Mouse (Mus musculus) hindbrain, embryonic 15.5 days (tissue): ENCODE data around the gene Syce1l. TPM values are rescaled to one million over a fixed set of nuclear protein-coding genes. Genes with fewer than 3 reads are reported as not detected.

Experiments
- ATAC-seq: fragments of 200-750 bp; cut with Nextera tagmentation; 2 replicates; pipeline ENCODE4 v1.8.0; 2017; ENCODE audit warnings: low read depth, moderate number of reproducible peaks, moderate TSS enrichment; ENCODE audit not compliant: low FRiP score
- H3K27ac ChIP-seq: fragments of 300-500 bp; sonication (generic); replicated peaks from 2 replicates; pipeline ENCODE4 v1.5.1; 2015; ENCODE audit warnings: mild to moderate bottlenecking, inconsistent platforms
- H3K27me3 ChIP-seq: fragments of 300-500 bp; sonication (generic); 2 replicates; pipeline ENCODE4 v1.6.1; 2015; ENCODE audit warnings: control low read depth, inconsistent platforms
- H3K36me3 ChIP-seq: fragments of 300-500 bp; sonication (generic); 2 replicates; pipeline ENCODE4 v1.6.1; 2015; ENCODE audit warnings: control low read depth, inconsistent platforms
- H3K4me1 ChIP-seq: fragments of 300-500 bp; sonication (generic); replicated peaks from 2 replicates; pipeline ENCODE4 v1.6.1; 2015; ENCODE audit warnings: control low read depth, inconsistent platforms
- H3K4me2 ChIP-seq: fragments of 300-500 bp; sonication (generic); 2 replicates; pipeline ENCODE4 v1.6.1; 2015; ENCODE audit warnings: moderate library complexity, mild to moderate bottlenecking, inconsistent platforms
- H3K4me3 ChIP-seq: fragments of 300-500 bp; sonication (generic); 2 replicates; pipeline ENCODE4 v1.5.1; 2015; ENCODE audit warnings: mild to moderate bottlenecking, inconsistent platforms
- H3K9ac ChIP-seq: fragments of 300-500 bp; sonication (generic); 2 replicates; pipeline ENCODE4 v1.6.1; 2015; ENCODE audit warnings: inconsistent platforms
- H3K9me3 ChIP-seq: fragments of 300-500 bp; sonication (generic); 2 replicates; pipeline ENCODE4 v1.6.1; 2016; ENCODE audit warnings: control low read depth, inconsistent platforms
- WGBS: fragments of 180-500 bp; shearing (Covaris S2); methylation state at CpG from one replicate; pipeline ENCODE4 v1.1.7; 2015; 5-methylcytosine and 5-hydroxymethylcytosine counted together
- polyA plus RNA-seq: library from polyadenylated mRNA; unstranded; fragments of >200 nt; fragmentation: Nextera tagmentation; extraction: Ambion mirVana; gene quantifications from 2 replicates; pipeline ENCODE4 v1.2.1, GENCODE M21; 2015

Gene Syce1l
- polyA plus RNA-seq, 1 experiment from 2014 or later = 0.21 TPM

- no peak overlapping the region for H3K4me2 ChIP-seq
- no peak overlapping the region for H3K9ac ChIP-seq
- H3K4me1 ChIP-seq = no peaks in the 10 kb centered on the region
- no peak overlapping the region for H3K4me3 ChIP-seq
- 70% methylated on average over 2 of the region's 2 CpGs for WGBS
- no peaks in the 10 kb centered on the region for H3K9me3 ChIP-seq
- no peaks in the 10 kb centered on the region for H3K36me3 ChIP-seq
- ATAC-seq = no peak
- H3K27me3 ChIP-seq = no peaks in the 10 kb centered on the region
- H3K27ac ChIP-seq = no peak overlapping the region
Observed at GRCm38 (mm10) chr8:113675281-113675680, 32.3 kb downstream of the Syce1l start.

- Histone ChIP-seq H3K27ac (no peak overlapping the region), H3K36me3 (no peaks in the 10 kb centered on the region), H3K4me2 (no peak overlapping the region), H3K9ac (no peak overlapping the region), H3K4me1 (no peaks in the 10 kb centered on the region), H3K9me3 (no peaks in the 10 kb centered on the region), H3K4me3 (no peak overlapping the region), H3K27me3 (no peaks in the 10 kb centered on the region)
- WGBS = 93% methylated on average over 1 of the region's 1 CpGs
- no peak for ATAC-seq
Observed at GRCm38 (mm10) chr8:113676811-113677210, 33.8 kb downstream of the Syce1l start.

DNA sequence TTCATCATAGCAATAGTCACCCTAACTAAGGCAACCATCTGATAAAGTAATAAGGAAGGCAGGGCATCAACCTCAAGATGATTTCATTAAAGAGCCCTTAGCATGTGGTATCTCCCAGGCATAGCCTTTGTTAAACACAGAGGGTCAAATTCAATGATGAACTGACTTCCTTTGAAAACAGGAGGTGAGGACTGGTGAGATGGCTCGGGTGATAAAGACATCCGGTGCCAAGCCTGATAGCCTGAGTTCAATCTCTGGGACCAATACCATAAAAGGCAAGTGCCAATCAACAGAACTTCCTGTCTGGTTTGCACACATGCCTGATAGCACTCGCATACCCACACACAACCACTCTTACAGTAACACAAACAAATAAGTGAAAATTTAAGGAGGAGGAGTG lies 36.3 kb downstream of the Syce1l start:
- Histone ChIP-seq H3K4me3 (no peak overlapping the region), H3K4me2 (no peak overlapping the region), H3K9ac (no peak overlapping the region), H3K4me1 (no peaks in the 10 kb centered on the region), H3K9me3 (0 out of 2 replicates have a peak, but pooled peaks cover 2% of the 10 kb centered on the region), H3K27ac (no peak overlapping the region), H3K27me3 (no peaks in the 10 kb centered on the region), H3K36me3 (no peaks in the 10 kb centered on the region)
- ATAC-seq = no peak
- WGBS = 80% methylated on average over 3 of the region's 3 CpGs

DNA sequence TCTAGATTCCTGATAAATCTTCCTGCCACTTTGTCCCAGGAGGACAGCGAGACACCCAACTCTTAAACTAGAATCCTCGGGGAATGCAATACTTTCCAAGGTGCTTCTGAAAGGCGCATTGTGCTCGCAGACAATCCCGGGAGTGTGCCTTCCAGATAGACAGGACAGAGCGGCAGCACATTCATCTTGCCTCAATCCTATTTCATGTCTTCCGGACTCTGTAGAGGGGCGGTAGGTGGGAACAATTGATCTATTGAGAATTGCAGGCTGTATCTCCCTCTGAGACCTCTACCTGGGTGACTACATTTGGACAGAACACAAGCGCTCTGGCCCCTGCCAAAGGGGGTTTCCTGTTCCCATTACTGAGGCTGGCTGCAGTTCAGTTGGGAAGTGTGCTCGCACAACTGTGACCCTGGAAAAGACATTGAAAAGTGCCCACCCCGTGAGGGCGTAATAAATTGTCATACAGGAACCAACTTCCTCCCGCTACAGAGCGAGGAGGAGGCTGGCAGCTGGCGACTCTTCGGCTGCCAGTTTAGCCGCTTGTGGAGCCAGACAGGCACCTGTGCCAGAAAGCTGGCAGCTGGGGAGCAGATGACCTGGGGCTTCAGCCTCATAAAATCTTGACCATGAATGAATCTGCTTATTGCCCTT lies 45.0 kb downstream of the Syce1l start:
- 0 out of 2 replicates have a peak, but pooled peaks cover 3% of the 10 kb centered on the region for H3K9me3 ChIP-seq
- no peak overlapping the region for H3K27ac ChIP-seq
- no peak overlapping the region for H3K9ac ChIP-seq
- H3K4me2 ChIP-seq = no peak overlapping the region
- H3K4me3 ChIP-seq = no peak overlapping the region
- 67% methylated on average over 17 of the region's 17 CpGs for WGBS
- peaks cover 11% of the 10 kb centered on the region for H3K4me1 ChIP-seq
- H3K27me3 ChIP-seq = no peaks in the 10 kb centered on the region
- peak; percentile 54 for ATAC-seq
- H3K36me3 ChIP-seq = no peaks in the 10 kb centered on the region

GRCm38 (mm10) chr8:113688543-113688915 lies 45.5 kb downstream of the Syce1l start:
- Histone ChIP-seq H3K9ac (no peak overlapping the region), H3K27ac (no peak overlapping the region), H3K27me3 (no peaks in the 10 kb centered on the region), H3K9me3 (0 out of 2 replicates have a peak, but pooled peaks cover 3% of the 10 kb centered on the region), H3K36me3 (no peaks in the 10 kb centered on the region), H3K4me1 (peaks cover 11% of the 10 kb centered on the region), H3K4me3 (no peak overlapping the region), H3K4me2 (no peak overlapping the region)
- ATAC-seq = no peak
- 82% methylated on average over 8 of the region's 8 CpGs for WGBS

- H3K36me3 ChIP-seq = no peaks in the 10 kb centered on the region
- peaks cover 11% of the 10 kb centered on the region for H3K4me1 ChIP-seq
- H3K27me3 ChIP-seq = no peaks in the 10 kb centered on the region
- no peaks in the 10 kb centered on the region for H3K9me3 ChIP-seq
- no peak overlapping the region for H3K9ac ChIP-seq
- H3K4me3 ChIP-seq = no peak overlapping the region
- H3K4me2 ChIP-seq = no peak overlapping the region
- H3K27ac ChIP-seq = peak overlapping the region; percentile 53
- ATAC-seq = peak; percentile 72
- 50% methylated on average over 14 of the region's 14 CpGs for WGBS
Observed at GRCm38 (mm10) chr8:113691622-113692343, 48.8 kb downstream of the Syce1l start.

DNA sequence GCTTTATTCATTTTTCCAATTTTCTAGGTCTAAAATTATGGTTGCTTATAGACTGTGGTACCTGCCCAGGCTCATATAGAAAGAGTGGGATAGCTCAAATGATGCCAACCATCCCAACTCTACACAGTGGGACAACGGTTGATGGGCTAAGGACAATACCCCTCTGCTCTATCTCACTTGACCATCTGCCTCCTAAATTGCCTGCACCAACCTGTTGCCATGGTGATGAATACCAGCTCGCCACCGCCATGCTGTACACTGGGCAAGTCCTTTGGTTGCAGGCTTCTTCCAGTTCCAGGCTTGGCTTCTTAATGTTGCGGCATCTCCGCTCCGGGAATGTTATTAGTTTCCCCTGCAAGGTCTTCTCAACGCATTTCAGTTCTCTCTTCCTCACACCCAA lies 62.0 kb downstream of the Syce1l start:
- Histone ChIP-seq H3K4me2 (no peak overlapping the region), H3K27ac (no peak overlapping the region), H3K9me3 (no peaks in the 10 kb centered on the region), H3K27me3 (no peaks in the 10 kb centered on the region), H3K36me3 (no peaks in the 10 kb centered on the region), H3K9ac (no peak overlapping the region), H3K4me1 (no peaks in the 10 kb centered on the region), H3K4me3 (no peak overlapping the region)
- WGBS = 30% methylated on average over 7 of the region's 7 CpGs
- no peak for ATAC-seq

Other genes with a start within 250 kb of the Syce1l start
- 10.6 and 13.2 TPM in 2 replicates for gene Mon1b, start 7.6 kb upstream of the Syce1l start, polyA plus RNA-seq
- 2.3 and 2.8 TPM in 2 replicates for gene Adamts18, start 205.5 kb downstream of the Syce1l start, polyA plus RNA-seq